Mouse (Mus musculus): Measurements from ENCODE around the gene Gm13278. TPM values are rescaled to one million over a fixed set of nuclear protein-coding genes. Genes with fewer than 3 reads are reported as not detected.
"Not testable (repeated sequence)": the region's sequence is repeated elsewhere in the genome, so short reads cannot be mapped to it uniquely, and the experiment has no call there.

Gene Gm13278
- polyA plus RNA-seq, 1 experiment from 2014 or later, result not detected

GRCm38 (mm10) chr4:88819659-88820058, 28.3 kb downstream of the Gm13278 start, which contains the start of gene Ifna11:
Gene Ifna11, plus strand, starts transcription at chr4:88819959.
- no peak within 1 kb of the TSS for H3K9ac ChIP-seq (replicated peaks; ENCODE audit: low read depth, low read length)
- H3K4me2 ChIP-seq (ENCODE audit: low read length), result no peak within 1 kb of the TSS
- no peak for ATAC-seq
- H3K4me3 ChIP-seq (replicated peaks; ENCODE audit: low read length), result no peak within 1 kb of the TSS
- H3K27me3 ChIP-seq (replicated peaks; ENCODE audit: control insufficient read depth, insufficient read depth, low read length), result no peaks in the 10 kb centered on the region
- WGBS, result 86% methylated on average over 1 of the region's 1 CpGs
- H3K27ac ChIP-seq (ENCODE audit: low read length), result no peak within 1 kb of the TSS
- no peaks in the 10 kb centered on the region for H3K36me3 ChIP-seq (ENCODE audit: control insufficient read depth, insufficient read depth)
- no peaks in the 10 kb centered on the region for H3K4me1 ChIP-seq (replicated peaks; ENCODE audit: control insufficient read depth, insufficient read depth, low read length)
- H3K9me3 ChIP-seq (ENCODE audit: control insufficient read depth, low read length), result no peaks in the 10 kb centered on the region

- Histone ChIP-seq H3K27ac (ENCODE audit: low read length) (no peak overlapping the region), H3K27me3 (replicated peaks; ENCODE audit: control insufficient read depth, insufficient read depth, low read length) (no peaks in the 10 kb centered on the region), H3K36me3 (ENCODE audit: control insufficient read depth, insufficient read depth) (no peaks in the 10 kb centered on the region), H3K4me3 (replicated peaks; ENCODE audit: low read length) (no peak overlapping the region), H3K4me1 (replicated peaks; ENCODE audit: control insufficient read depth, insufficient read depth, low read length) (no peaks in the 10 kb centered on the region), H3K9ac (replicated peaks; ENCODE audit: low read depth, low read length) (no peak overlapping the region), H3K9me3 (ENCODE audit: control insufficient read depth, low read length) (no peaks in the 10 kb centered on the region), H3K4me2 (ENCODE audit: low read length) (no peak overlapping the region)
- WGBS, result 23% methylated on average over 4 of the region's 4 CpGs
- ATAC-seq, result no peak
These were observed 31.6 kb downstream of the Gm13278 start for GRCm38 (mm10) chr4:88822995-88823394.

GRCm38 (mm10) chr4:88827116-88827515, 35.8 kb downstream of the Gm13278 start, which contains the start of gene Ifna6:
Gene Ifna6, plus strand, starts transcription at chr4:88827416.
- H3K27me3 ChIP-seq (replicated peaks; ENCODE audit: control insufficient read depth, insufficient read depth, low read length); H3K27ac ChIP-seq (ENCODE audit: low read length); H3K9ac ChIP-seq (replicated peaks; ENCODE audit: low read depth, low read length); H3K4me2 ChIP-seq (ENCODE audit: low read length); ATAC-seq; H3K36me3 ChIP-seq (ENCODE audit: control insufficient read depth, insufficient read depth); H3K4me3 ChIP-seq (replicated peaks; ENCODE audit: low read length); H3K4me1 ChIP-seq (replicated peaks; ENCODE audit: control insufficient read depth, insufficient read depth, low read length); H3K9me3 ChIP-seq (ENCODE audit: control insufficient read depth, low read length): not testable (repeated sequence)

GRCm38 (mm10) chr4:88830523-88830922, 39.2 kb downstream of the Gm13278 start:
- Histone ChIP-seq H3K4me3 (replicated peaks; ENCODE audit: low read length) (no peak overlapping the region), H3K4me1 (replicated peaks; ENCODE audit: control insufficient read depth, insufficient read depth, low read length) (no peaks in the 10 kb centered on the region), H3K9ac (replicated peaks; ENCODE audit: low read depth, low read length) (no peak overlapping the region), H3K36me3 (ENCODE audit: control insufficient read depth, insufficient read depth) (no peaks in the 10 kb centered on the region), H3K27me3 (replicated peaks; ENCODE audit: control insufficient read depth, insufficient read depth, low read length) (no peaks in the 10 kb centered on the region), H3K27ac (ENCODE audit: low read length) (no peak overlapping the region), H3K4me2 (ENCODE audit: low read length) (no peak overlapping the region), H3K9me3 (ENCODE audit: control insufficient read depth, low read length) (no peaks in the 10 kb centered on the region)
- WGBS, result 29% methylated on average over 4 of the region's 4 CpGs
- no peak for ATAC-seq

- 78% methylated on average over 1 of the region's 1 CpGs for WGBS
- not testable (repeated sequence) for H3K9ac ChIP-seq (replicated peaks; ENCODE audit: low read depth, low read length); H3K27ac ChIP-seq (ENCODE audit: low read length); H3K4me1 ChIP-seq (replicated peaks; ENCODE audit: control insufficient read depth, insufficient read depth, low read length); H3K4me2 ChIP-seq (ENCODE audit: low read length); H3K4me3 ChIP-seq (replicated peaks; ENCODE audit: low read length); H3K36me3 ChIP-seq (ENCODE audit: control insufficient read depth, insufficient read depth); ATAC-seq; H3K9me3 ChIP-seq (ENCODE audit: control insufficient read depth, low read length); H3K27me3 ChIP-seq (replicated peaks; ENCODE audit: control insufficient read depth, insufficient read depth, low read length)
These were observed 43.9 kb downstream of the Gm13278 start, which contains the start of gene Ifna5 for GRCm38 (mm10) chr4:88835225-88835624. Gene Ifna5, plus strand, starts transcription at chr4:88835525.

- Histone ChIP-seq H3K27me3 (replicated peaks; ENCODE audit: control insufficient read depth, insufficient read depth, low read length) (no peaks in the 10 kb centered on the region), H3K36me3 (ENCODE audit: control insufficient read depth, insufficient read depth) (no peaks in the 10 kb centered on the region), H3K9ac (replicated peaks; ENCODE audit: low read depth, low read length) (no peak overlapping the region), H3K9me3 (ENCODE audit: control insufficient read depth, low read length) (no peaks in the 10 kb centered on the region), H3K4me2 (ENCODE audit: low read length) (no peak overlapping the region), H3K27ac (ENCODE audit: low read length) (no peak overlapping the region), H3K4me1 (replicated peaks; ENCODE audit: control insufficient read depth, insufficient read depth, low read length) (no peaks in the 10 kb centered on the region), H3K4me3 (replicated peaks; ENCODE audit: low read length) (no peak overlapping the region)
- WGBS, result 44% methylated on average over 3 of the region's 3 CpGs
- ATAC-seq, result no peak
These were observed 47.5 kb downstream of the Gm13278 start for GRCm38 (mm10) chr4:88838828-88839227.

- no peak overlapping the region for H3K27ac ChIP-seq (ENCODE audit: low read length)
- WGBS, result 68% methylated on average over 3 of the region's 3 CpGs
- no peak overlapping the region for H3K4me3 ChIP-seq (replicated peaks; ENCODE audit: low read length)
- no peak overlapping the region for H3K4me2 ChIP-seq (ENCODE audit: low read length)
- no peaks in the 10 kb centered on the region for H3K27me3 ChIP-seq (replicated peaks; ENCODE audit: control insufficient read depth, insufficient read depth, low read length)
- no peak for ATAC-seq
- no peaks in the 10 kb centered on the region for H3K36me3 ChIP-seq (ENCODE audit: control insufficient read depth, insufficient read depth)
- no peak overlapping the region for H3K9ac ChIP-seq (replicated peaks; ENCODE audit: low read depth, low read length)
- no peaks in the 10 kb centered on the region for H3K4me1 ChIP-seq (replicated peaks; ENCODE audit: control insufficient read depth, insufficient read depth, low read length)
- H3K9me3 ChIP-seq (ENCODE audit: control insufficient read depth, low read length), result no peaks in the 10 kb centered on the region
These were observed 48.7 kb downstream of the Gm13278 start for GRCm38 (mm10) chr4:88840058-88840457.

- Histone ChIP-seq H3K27ac (ENCODE audit: low read length) (no peak within 1 kb of the TSS), H3K4me1 (replicated peaks; ENCODE audit: control insufficient read depth, insufficient read depth, low read length) (no peaks in the 10 kb centered on the region), H3K9ac (replicated peaks; ENCODE audit: low read depth, low read length) (no peak within 1 kb of the TSS), H3K36me3 (ENCODE audit: control insufficient read depth, insufficient read depth) (no peaks in the 10 kb centered on the region), H3K4me3 (replicated peaks; ENCODE audit: low read length) (no peak within 1 kb of the TSS), H3K27me3 (replicated peaks; ENCODE audit: control insufficient read depth, insufficient read depth, low read length) (no peaks in the 10 kb centered on the region), H3K9me3 (ENCODE audit: control insufficient read depth, low read length) (no peaks in the 10 kb centered on the region), H3K4me2 (ENCODE audit: low read length) (no peak within 1 kb of the TSS)
- WGBS, result 29% methylated on average over 2 of the region's 2 CpGs
- ATAC-seq, result no peak
These were observed 50.1 kb downstream of the Gm13278 start, which contains the start of gene Ifna4 for GRCm38 (mm10) chr4:88841438-88841911. Gene Ifna4, plus strand, starts transcription at chr4:88841861.
